Mouse (Mus musculus) liver, adult 2 months (tissue): ENCODE measurements at regions not wholly inside any gene's neighbourhood (a gene's known extent, or its start where the extent isn't known, plus 50 kb on each side); places are given as distances from the start of the nearest gene placed in this dataset.

Source experiments
- DNase-seq: peaks from one replicate; pipeline ENCODE4 v3.0.0-alpha.2; 2011; ENCODE audit warnings: low read depth, low spot score; ENCODE audit errors: extremely low read depth
- H3K27ac ChIP-seq: fragments of 200-500 bp; replicated peaks from 2 replicates; pipeline ENCODE4 v1.5.1; 2012; ENCODE audit warnings: low read depth, mild to moderate bottlenecking, control low read depth, inconsistent platforms, low read length; ENCODE audit not compliant: insufficient read depth
- H3K27me3 ChIP-seq: fragments of 200-500 bp; 2 replicates; pipeline ENCODE4 v1.6.1; 2012; ENCODE audit warnings: mild to moderate bottlenecking, moderate library complexity, low read length, inconsistent platforms; ENCODE audit not compliant: control insufficient read depth, insufficient read depth
- H3K36me3 ChIP-seq: fragments of 200-500 bp; 2 replicates; pipeline ENCODE4 v1.6.1; 2012; ENCODE audit warnings: low read length, inconsistent platforms; ENCODE audit not compliant: control insufficient read depth, insufficient read depth
- H3K4me1 ChIP-seq: fragments of 200-500 bp; 2 replicates; pipeline ENCODE4 v1.6.1; 2011; ENCODE audit warnings: low read length; ENCODE audit not compliant: control insufficient read depth, insufficient read depth
- H3K4me3 ChIP-seq: fragments of 200-500 bp; 2 replicates; pipeline ENCODE4 v1.5.1; 2011; ENCODE audit warnings: low read depth, mild to moderate bottlenecking, control low read depth, low read length, moderate library complexity; ENCODE audit not compliant: insufficient read depth
- H3K79me2 ChIP-seq: fragments of 200-500 bp; 2 replicates; pipeline ENCODE4 v1.6.1; 2012; ENCODE audit warnings: inconsistent platforms, mild to moderate bottlenecking, low read length, moderate library complexity; ENCODE audit not compliant: control insufficient read depth, insufficient read depth
- H3K9ac ChIP-seq: fragments of 200-500 bp; 2 replicates; pipeline ENCODE4 v1.6.1; 2012; ENCODE audit warnings: low read depth, mild to moderate bottlenecking, control low read depth, inconsistent platforms, low read length
- CTCF ChIP-seq: fragments of 200-500 bp; IDR thresholded peaks from 2 replicates; pipeline ENCODE4 v1.5.1; 2011; ENCODE audit warnings: low read depth, low read length, control low read depth
- POLR2A ChIP-seq: fragments of 200-500 bp; IDR thresholded peaks from 2 replicates; pipeline ENCODE4 v1.6.1; 2011; ENCODE audit warnings: low read length, control low read depth; ENCODE audit not compliant: insufficient read depth; ENCODE audit errors: extremely low read depth
- WGBS: fragments of 180-500 bp; shearing (Covaris S2); methylation state at CpG from one replicate; pipeline ENCODE4 v1.1.7; 2018; 5-methylcytosine and 5-hydroxymethylcytosine counted together

- no peaks in the 10 kb centered on the region for H3K4me1 ChIP-seq
- H3K79me2 ChIP-seq: no peaks in the 10 kb centered on the region
- no peak for DNase-seq
- TF ChIP-seq CTCF: no peak
- no peaks in the 10 kb centered on the region for H3K27me3 ChIP-seq
- H3K27ac ChIP-seq: no peak overlapping the region
- no peak overlapping the region for H3K4me3 ChIP-seq
- 92% methylated on average over 9 of the region's 9 CpGs for WGBS
- no peak overlapping the region for H3K9ac ChIP-seq
- no peaks in the 10 kb centered on the region for H3K36me3 ChIP-seq
Measured at GRCm38 (mm10) chr15:60534701-60535100, 318.9 kb downstream of the Fam84b start.

GRCm38 (mm10) chr15:60516810-60517209 lies 336.8 kb downstream of the Fam84b start:
- Histone ChIP-seq H3K4me3 (no peak overlapping the region), H3K36me3 (no peaks in the 10 kb centered on the region), H3K9ac (no peak overlapping the region), H3K27me3 (no peaks in the 10 kb centered on the region), H3K79me2 (no peaks in the 10 kb centered on the region), H3K27ac (no peak overlapping the region), H3K4me1 (no peaks in the 10 kb centered on the region)
- no peak for DNase-seq
- TF ChIP-seq POLR2A (no peak), CTCF (no peak)
- 80% methylated on average over 2 of the region's 2 CpGs for WGBS

- Histone ChIP-seq H3K27me3 (no peaks in the 10 kb centered on the region), H3K9ac (no peak overlapping the region), H3K79me2 (no peaks in the 10 kb centered on the region), H3K27ac (no peak overlapping the region), H3K4me1 (no peaks in the 10 kb centered on the region), H3K36me3 (no peaks in the 10 kb centered on the region), H3K4me3 (no peak overlapping the region)
- no peak for DNase-seq
- 76% methylated on average over 4 of the region's 4 CpGs for WGBS
- TF ChIP-seq CTCF: no peak
- TF ChIP-seq POLR2A: no peak
Measured at GRCm38 (mm10) chr15:60476755-60477310, 376.7 kb downstream of the Fam84b start.

- TF ChIP-seq POLR2A (no peak), CTCF (no peak)
- 69% methylated on average over 3 of the region's 3 CpGs for WGBS
- Histone ChIP-seq H3K4me1 (no peaks in the 10 kb centered on the region), H3K27me3 (no peaks in the 10 kb centered on the region), H3K79me2 (no peaks in the 10 kb centered on the region), H3K27ac (no peak overlapping the region), H3K4me3 (no peak overlapping the region), H3K36me3 (no peaks in the 10 kb centered on the region), H3K9ac (no peak overlapping the region)
- DNase-seq: no peak
Measured at GRCm38 (mm10) chr15:60475086-60475485, 378.5 kb downstream of the Fam84b start.

- H3K27me3 ChIP-seq: no peaks in the 10 kb centered on the region
- H3K4me3 ChIP-seq: no peak overlapping the region
- no peak overlapping the region for H3K9ac ChIP-seq
- no peak for DNase-seq
- 47% methylated on average over 1 of the region's 1 CpGs for WGBS
- H3K4me1 ChIP-seq: no peaks in the 10 kb centered on the region
- H3K36me3 ChIP-seq: no peaks in the 10 kb centered on the region
- no peak overlapping the region for H3K27ac ChIP-seq
- no peaks in the 10 kb centered on the region for H3K79me2 ChIP-seq
- no peak for TF ChIP-seq CTCF
- no peak for TF ChIP-seq POLR2A
Measured at GRCm38 (mm10) chr15:60431916-60432315, 415.5 kb upstream of the 4933412E24Rik start.

- Histone ChIP-seq H3K4me3 (no peak overlapping the region), H3K9ac (no peak overlapping the region), H3K27me3 (no peaks in the 10 kb centered on the region), H3K27ac (no peak overlapping the region), H3K79me2 (no peaks in the 10 kb centered on the region), H3K4me1 (no peaks in the 10 kb centered on the region), H3K36me3 (no peaks in the 10 kb centered on the region)
- DNase-seq: no peak
- WGBS: 62% methylated on average over 1 of the region's 1 CpGs
- TF ChIP-seq POLR2A: no peak
- TF ChIP-seq CTCF: no peak
Measured at GRCm38 (mm10) chr15:60419081-60419480, 402.7 kb upstream of the 4933412E24Rik start.
